Mouse (Mus musculus): ENCODE measurements around the gene Cds2. TPM values are rescaled to one million over a fixed set of nuclear protein-coding genes. Genes with fewer than 3 reads are reported as not detected.
"Not testable (repeated sequence)": the region's sequence is repeated elsewhere in the genome, so short reads cannot be mapped to it uniquely, and the experiment has no call there.

Gene Cds2
- polyA plus RNA-seq, 1 experiment from 2014 or later: 17.1 TPM

DNA sequence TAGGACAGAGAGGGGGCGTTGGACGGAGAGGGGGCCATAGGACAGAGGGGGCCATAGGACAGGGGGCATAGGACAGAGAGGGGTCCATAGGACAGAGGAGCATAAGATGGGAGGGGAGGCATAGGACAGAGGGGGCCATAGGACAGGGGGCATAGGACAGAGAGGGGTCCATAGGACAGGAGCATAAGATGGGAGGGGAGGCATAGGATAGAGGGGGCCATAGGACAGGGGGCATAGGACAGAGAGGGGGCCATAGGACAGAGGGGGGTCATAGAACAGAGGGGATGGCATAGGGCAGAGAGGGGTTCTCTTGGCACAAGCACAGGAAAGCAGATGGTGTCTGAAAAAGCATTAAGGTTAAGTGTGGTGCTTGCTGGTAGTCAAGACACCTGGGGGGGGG lies 50.6 kb downstream of the Cds2 start:
- Histone ChIP-seq H3K36me3 (ENCODE audit: insufficient read depth) (peaks cover 6% of the 10 kb centered on the region; the same call in 1 of the 2 replicates), H3K27me3 (ENCODE audit: insufficient read depth, low read length) (no peaks in the 10 kb centered on the region), H3K9me3 (ENCODE audit: low read depth, low read length) (no peaks in the 10 kb centered on the region), H3K4me1 (ENCODE audit: insufficient read depth) (no peaks in the 10 kb centered on the region), H3K9ac (no peak overlapping the region), H3K4me3 (ENCODE audit: low read depth, low read length) (no peak overlapping the region), H3K4me2 (no peak overlapping the region), H3K27ac (ENCODE audit: low read depth) (no peak overlapping the region)
- 0 out of 2 replicates have a peak, but pooled peaks have one; percentile 7 for ATAC-seq (ENCODE audit: insufficient read depth)
- no peak for DNase-seq
- TF ChIP-seq CTCF (IDR thresholded peaks at IDR 0.05; ENCODE audit: low read depth): no peak
- WGBS: 82% methylated on average over 2 of the region's 2 CpGs

DNA sequence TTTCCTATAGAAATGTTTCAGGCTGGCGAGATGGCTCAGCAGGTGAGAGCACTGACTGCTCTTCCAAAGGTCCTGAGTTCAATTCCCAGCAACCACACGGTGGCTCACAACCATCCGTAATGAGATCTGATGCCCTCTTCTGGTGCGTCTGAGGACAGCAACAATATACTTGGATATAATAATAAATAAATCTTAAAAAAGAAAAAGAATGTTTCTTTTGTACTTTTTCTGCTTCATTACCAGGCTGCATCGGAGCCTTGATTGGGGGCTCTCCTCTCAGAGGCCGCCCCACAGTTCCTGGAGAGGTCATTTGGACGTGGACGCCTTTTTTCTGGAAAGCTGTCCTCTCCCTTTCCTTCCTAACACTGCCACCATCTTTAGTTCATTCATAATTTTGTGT lies 51.1 kb downstream of the Cds2 start:
- not testable (repeated sequence) for H3K4me1 ChIP-seq (ENCODE audit: insufficient read depth); ATAC-seq (ENCODE audit: insufficient read depth); H3K9me3 ChIP-seq (ENCODE audit: low read depth, low read length); H3K4me2 ChIP-seq; H3K27me3 ChIP-seq (ENCODE audit: insufficient read depth, low read length); H3K9ac ChIP-seq; H3K4me3 ChIP-seq (ENCODE audit: low read depth, low read length); H3K36me3 ChIP-seq (ENCODE audit: insufficient read depth); H3K27ac ChIP-seq (ENCODE audit: low read depth); DNase-seq
- WGBS: 83% methylated on average over 8 of the region's 8 CpGs
- TF ChIP-seq CTCF (IDR thresholded peaks at IDR 0.05; ENCODE audit: low read depth): 0 out of 2 replicates have a peak, but pooled peaks have one; percentile 6

DNA sequence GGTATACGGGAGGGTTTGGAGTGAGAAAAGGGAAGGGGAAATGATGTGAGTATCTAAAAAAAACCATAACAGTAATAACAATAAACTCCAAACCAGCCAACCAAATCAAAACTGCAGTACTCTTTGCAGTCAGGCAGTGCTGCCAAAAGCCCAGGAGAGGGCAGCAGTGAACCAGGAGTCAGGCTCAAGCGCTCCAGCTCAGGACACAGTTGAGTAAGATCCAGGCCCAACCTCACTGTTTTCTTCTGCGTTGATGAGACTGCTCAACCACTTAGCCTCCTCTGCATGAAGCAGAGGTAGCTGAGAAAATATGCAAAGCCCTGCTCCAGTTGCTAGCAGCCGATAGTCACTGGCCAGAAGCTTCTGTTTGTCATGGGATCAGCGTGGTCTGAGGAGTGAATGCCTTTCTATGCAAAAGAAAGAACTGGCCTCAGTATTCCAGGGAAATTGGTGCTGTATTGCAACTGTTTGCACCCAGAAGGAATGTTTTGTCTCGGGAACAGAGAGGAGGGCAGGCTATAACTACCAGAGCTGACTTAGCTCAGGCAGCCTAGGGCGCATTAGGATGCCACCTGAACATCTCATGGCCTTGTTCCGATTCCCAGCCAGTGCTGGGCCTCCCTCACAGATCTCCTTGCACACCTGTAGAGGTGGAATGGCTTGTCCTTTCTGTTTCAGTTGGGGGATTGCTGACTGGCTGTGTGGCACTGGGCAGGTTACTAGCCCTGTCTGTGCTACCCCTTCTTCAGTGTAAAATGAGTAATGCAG lies 53.3 kb downstream of the Cds2 start:
- WGBS: 38% methylated on average over 8 of the region's 8 CpGs
- H3K27me3 ChIP-seq (ENCODE audit: insufficient read depth, low read length): no peaks in the 10 kb centered on the region
- DNase-seq: peak; percentile 89
- H3K4me3 ChIP-seq (ENCODE audit: low read depth, low read length): no peak overlapping the region
- no peaks in the 10 kb centered on the region for H3K9me3 ChIP-seq (ENCODE audit: low read depth, low read length)
- peak; percentile 91 for TF ChIP-seq CTCF (IDR thresholded peaks at IDR 0.05; ENCODE audit: low read depth)
- H3K4me1 ChIP-seq (ENCODE audit: insufficient read depth): no peaks in the 10 kb centered on the region
- H3K9ac ChIP-seq: no peak overlapping the region; the same call in 1 of the 2 replicates
- H3K4me2 ChIP-seq: no peak overlapping the region
- H3K27ac ChIP-seq (ENCODE audit: low read depth): no peak overlapping the region
- H3K36me3 ChIP-seq (ENCODE audit: insufficient read depth): no peaks in the 10 kb centered on the region
- ATAC-seq (ENCODE audit: insufficient read depth): peak; percentile 65

DNA sequence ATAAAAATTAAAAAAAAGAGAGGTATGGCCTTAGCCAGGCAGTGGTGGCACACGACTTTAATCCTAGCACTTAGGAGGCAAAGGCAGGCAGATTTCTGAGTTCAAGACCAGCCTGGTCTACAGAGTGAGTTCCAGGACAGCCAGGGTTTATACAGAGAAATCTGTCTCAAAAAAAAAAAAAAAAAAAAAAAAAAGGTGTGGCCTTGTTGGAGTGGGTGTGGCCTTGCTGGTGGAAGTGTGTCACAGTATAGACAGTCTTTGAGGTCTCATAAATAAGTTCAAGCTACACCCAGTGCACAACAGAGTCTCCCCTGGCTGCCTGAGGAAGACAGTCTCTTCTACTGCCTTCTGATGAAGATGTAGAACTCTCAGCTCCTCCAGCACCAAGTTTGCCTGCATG lies 54.2 kb downstream of the Cds2 start:
- H3K27me3 ChIP-seq (ENCODE audit: insufficient read depth, low read length): no peaks in the 10 kb centered on the region
- no peak overlapping the region for H3K4me3 ChIP-seq (ENCODE audit: low read depth, low read length)
- no peaks in the 10 kb centered on the region for H3K36me3 ChIP-seq (ENCODE audit: insufficient read depth)
- DNase-seq (no peak), ATAC-seq (ENCODE audit: insufficient read depth) (no peak)
- no peak for TF ChIP-seq CTCF (IDR thresholded peaks at IDR 0.05; ENCODE audit: low read depth)
- H3K9ac ChIP-seq: no peak overlapping the region
- H3K4me1 ChIP-seq (ENCODE audit: insufficient read depth): no peaks in the 10 kb centered on the region
- no peak overlapping the region for H3K27ac ChIP-seq (ENCODE audit: low read depth)
- WGBS: 88% methylated on average over 1 of the region's 1 CpGs
- H3K9me3 ChIP-seq (ENCODE audit: low read depth, low read length): no peaks in the 10 kb centered on the region
- no peak overlapping the region for H3K4me2 ChIP-seq

DNA sequence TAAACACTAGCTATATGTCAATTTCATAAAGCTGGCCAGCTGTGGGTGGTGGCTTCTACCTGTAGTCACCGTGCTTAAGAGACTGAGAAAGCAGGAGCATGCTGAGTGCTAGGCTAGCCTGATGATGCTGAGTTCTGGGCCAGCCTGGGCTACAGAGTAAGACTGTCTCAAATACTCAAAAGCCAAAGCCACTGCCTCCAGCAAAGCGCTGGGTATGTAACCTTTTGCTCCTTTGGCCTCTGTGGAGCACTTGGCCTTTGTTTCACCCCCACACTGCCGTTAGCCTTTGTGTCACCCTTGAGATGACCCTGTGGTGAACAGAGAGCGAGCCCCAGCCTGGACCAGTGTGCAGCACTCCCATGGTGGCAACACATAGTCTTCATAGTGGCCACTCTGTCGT lies 57.6 kb downstream of the Cds2 start:
- ATAC-seq (ENCODE audit: insufficient read depth) (no peak), DNase-seq (no peak)
- no peaks in the 10 kb centered on the region for H3K9me3 ChIP-seq (ENCODE audit: low read depth, low read length)
- H3K27ac ChIP-seq (ENCODE audit: low read depth): no peak overlapping the region
- H3K36me3 ChIP-seq (ENCODE audit: insufficient read depth): no peaks in the 10 kb centered on the region
- 66% methylated on average over 5 of the region's 5 CpGs for WGBS
- TF ChIP-seq CTCF (IDR thresholded peaks at IDR 0.05; ENCODE audit: low read depth): no peak
- no peak overlapping the region for H3K9ac ChIP-seq
- no peaks in the 10 kb centered on the region for H3K27me3 ChIP-seq (ENCODE audit: insufficient read depth, low read length)
- H3K4me2 ChIP-seq: no peak overlapping the region
- no peaks in the 10 kb centered on the region for H3K4me1 ChIP-seq (ENCODE audit: insufficient read depth)
- no peak overlapping the region for H3K4me3 ChIP-seq (ENCODE audit: low read depth, low read length)

DNA sequence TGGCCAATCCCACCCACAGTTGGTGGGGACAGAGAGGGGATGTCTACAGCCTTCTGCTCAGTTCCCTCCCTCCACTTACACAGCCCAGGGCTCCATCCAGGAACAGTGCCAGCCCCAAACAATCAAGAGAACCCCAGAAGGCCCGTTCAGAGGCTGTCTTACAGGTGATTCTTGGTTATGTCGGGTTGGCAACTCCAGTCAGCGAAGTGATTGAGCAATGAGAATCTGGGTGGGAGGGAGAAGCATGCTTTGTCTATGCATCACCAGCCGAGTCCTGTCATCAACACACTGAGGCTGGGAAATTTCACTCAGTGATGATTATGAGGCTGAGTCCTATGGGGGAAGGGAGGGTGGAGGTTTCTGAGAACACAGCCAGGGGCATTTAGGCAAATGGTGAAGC lies 60.6 kb downstream of the Cds2 start:
- Histone ChIP-seq H3K4me2 (no peak overlapping the region), H3K27ac (ENCODE audit: low read depth) (no peak overlapping the region), H3K36me3 (ENCODE audit: insufficient read depth) (no peaks in the 10 kb centered on the region), H3K9ac (no peak overlapping the region), H3K4me1 (ENCODE audit: insufficient read depth) (no peaks in the 10 kb centered on the region), H3K9me3 (ENCODE audit: low read depth, low read length) (no peaks in the 10 kb centered on the region), H3K4me3 (ENCODE audit: low read depth, low read length) (no peak overlapping the region), H3K27me3 (ENCODE audit: insufficient read depth, low read length) (no peaks in the 10 kb centered on the region)
- ATAC-seq (ENCODE audit: insufficient read depth) (peak; percentile 49; the same call in 1 of the 2 replicates), DNase-seq (peak; percentile 42)
- WGBS: 49% methylated on average over 4 of the region's 4 CpGs
- no peak for TF ChIP-seq CTCF (IDR thresholded peaks at IDR 0.05; ENCODE audit: low read depth)

DNA sequence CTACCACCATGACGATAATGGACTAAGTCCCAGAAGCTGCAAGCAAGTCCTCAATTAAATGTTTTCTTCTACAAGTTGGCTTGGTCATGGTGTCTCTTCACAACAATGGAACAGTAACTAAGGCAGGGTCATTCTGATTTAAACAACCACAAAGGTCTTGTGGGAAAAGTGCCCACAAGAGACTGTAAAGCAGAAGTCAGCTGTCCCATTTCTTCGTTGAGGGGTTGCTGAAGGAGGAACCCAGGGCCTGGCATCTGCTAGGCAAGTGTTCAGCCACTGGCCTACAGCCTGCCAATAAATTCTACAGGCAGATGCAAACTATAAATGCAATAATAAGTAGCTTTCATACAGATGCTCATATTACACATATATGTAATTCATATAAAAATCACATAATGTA lies 74.3 kb downstream of the Cds2 start:
- Histone ChIP-seq H3K36me3 (ENCODE audit: insufficient read depth) (no peaks in the 10 kb centered on the region), H3K27me3 (ENCODE audit: insufficient read depth, low read length) (no peaks in the 10 kb centered on the region), H3K4me2 (no peak overlapping the region), H3K4me1 (ENCODE audit: insufficient read depth) (no peaks in the 10 kb centered on the region), H3K27ac (ENCODE audit: low read depth) (no peak overlapping the region), H3K9ac (no peak overlapping the region), H3K9me3 (ENCODE audit: low read depth, low read length) (no peaks in the 10 kb centered on the region), H3K4me3 (ENCODE audit: low read depth, low read length) (no peak overlapping the region)
- WGBS: 65% methylated on average over 2 of the region's 2 CpGs
- no peak for TF ChIP-seq CTCF (IDR thresholded peaks at IDR 0.05; ENCODE audit: low read depth)
- ATAC-seq (ENCODE audit: insufficient read depth) (no peak), DNase-seq (no peak)

Measured in lung, embryonic 14.5 days (tissue).